Mouse (Mus musculus): ENCODE measurements around the gene Il17rd. TPM values are rescaled to one million over a fixed set of nuclear protein-coding genes. Genes with fewer than 3 reads are reported as not detected.

Il17rd gene
- polyA plus RNA-seq, 1 experiment from 2014 or later, result 3.0 TPM

DNA sequence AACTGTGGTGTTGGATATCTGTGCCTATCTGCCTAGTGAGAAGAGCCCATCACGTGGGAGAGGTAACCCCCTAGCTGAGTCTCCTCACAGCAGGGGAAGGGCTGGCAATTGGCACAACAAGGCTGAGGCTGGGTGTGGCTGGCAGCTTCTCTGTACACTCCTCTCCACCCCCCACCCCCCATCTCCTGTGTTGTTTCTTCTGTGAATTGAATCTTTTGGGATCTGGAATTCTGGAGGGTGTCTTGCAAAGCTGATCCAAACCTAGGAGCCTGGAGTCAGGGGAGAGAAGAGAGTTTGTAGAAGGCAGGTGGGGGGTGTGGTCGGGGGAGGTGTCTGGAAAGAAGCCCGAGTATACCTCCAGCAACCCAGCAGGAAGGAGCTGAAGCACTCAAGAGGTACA is 102.7 kb downstream of the Il17rd start:
- 0 out of 2 replicates have a peak overlapping the region, but pooled peaks have one; percentile 8 for H3K27ac ChIP-seq
- H3K9me3 ChIP-seq, result no peaks in the 10 kb centered on the region
- 19% methylated on average over 3 of the region's 3 CpGs for WGBS
- H3K4me1 ChIP-seq, result peaks cover 39% of the 10 kb centered on the region
- no peaks in the 10 kb centered on the region for H3K36me3 ChIP-seq
- DNase-seq (ENCODE audit: low spot score), result no peak
- no peaks in the 10 kb centered on the region for H3K27me3 ChIP-seq (ENCODE audit: insufficient read depth, poor library complexity, severe bottlenecking)
- H3K4me3 ChIP-seq, result no peak overlapping the region

DNA sequence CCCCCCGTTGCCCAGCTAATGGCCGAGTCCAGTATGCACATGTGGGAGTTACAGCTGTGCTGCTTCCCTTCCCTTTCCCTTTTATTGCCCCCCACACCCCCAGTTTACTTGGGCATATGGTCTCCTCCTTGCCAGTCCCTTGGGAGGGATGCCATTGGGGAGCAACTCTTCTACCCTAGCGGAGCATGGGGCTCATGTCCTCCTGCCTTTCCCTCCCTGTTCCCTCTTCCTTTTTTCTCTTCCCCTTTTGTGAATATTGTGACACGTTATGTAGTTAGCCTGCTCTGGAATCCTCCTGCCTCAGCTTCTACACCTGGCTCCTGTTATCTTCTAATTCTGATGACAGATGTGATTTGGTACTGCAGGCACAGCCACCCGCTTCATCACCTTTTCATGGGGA is 103.9 kb downstream of the Il17rd start:
- H3K4me3 ChIP-seq, result no peak overlapping the region
- no peaks in the 10 kb centered on the region for H3K36me3 ChIP-seq
- H3K27me3 ChIP-seq (ENCODE audit: insufficient read depth, poor library complexity, severe bottlenecking), result no peaks in the 10 kb centered on the region
- DNase-seq (ENCODE audit: low spot score), result no peak
- no peaks in the 10 kb centered on the region for H3K9me3 ChIP-seq
- peaks cover 47% of the 10 kb centered on the region for H3K4me1 ChIP-seq
- 85% methylated on average over 5 of the region's 5 CpGs for WGBS
- H3K27ac ChIP-seq, result no peak overlapping the region

GRCm38 (mm10) chr14:27145171-27146045 is 106.7 kb downstream of the Il17rd start:
- WGBS, result 39% methylated on average over 8 of the region's 8 CpGs
- Histone ChIP-seq H3K36me3 (no peaks in the 10 kb centered on the region), H3K27me3 (ENCODE audit: insufficient read depth, poor library complexity, severe bottlenecking) (no peaks in the 10 kb centered on the region), H3K27ac (peak overlapping the region; percentile 69; the same call in 1 of the 2 replicates), H3K4me1 (peaks cover 57% of the 10 kb centered on the region), H3K9me3 (no peaks in the 10 kb centered on the region), H3K4me3 (no peak overlapping the region)
- no peak for DNase-seq (ENCODE audit: low spot score)

DNA sequence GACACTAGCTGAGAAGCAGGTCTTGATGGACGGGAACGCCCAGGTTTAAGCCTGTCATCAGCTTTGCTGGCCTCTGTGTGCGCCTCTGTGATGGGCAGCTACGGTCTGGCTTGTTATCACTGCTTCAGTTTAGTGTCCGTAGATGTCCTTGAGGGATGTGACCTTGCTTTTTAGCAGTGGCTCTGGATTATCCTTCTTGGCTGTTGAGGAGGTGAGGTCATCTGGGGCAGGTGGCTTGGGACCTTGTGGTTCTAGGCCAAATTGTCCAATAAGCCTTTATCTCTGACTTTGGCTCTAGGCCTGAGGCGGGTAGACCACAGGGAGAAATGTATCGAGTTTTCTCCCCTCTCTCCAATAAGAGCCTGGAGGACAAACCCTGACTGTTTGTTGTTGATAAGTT is 109.0 kb downstream of the Il17rd start:
- H3K27ac ChIP-seq, result peak overlapping the region; percentile 42; the same call in 1 of the 2 replicates
- H3K9me3 ChIP-seq, result no peaks in the 10 kb centered on the region
- WGBS, result 48% methylated on average over 7 of the region's 7 CpGs
- H3K36me3 ChIP-seq, result no peaks in the 10 kb centered on the region
- H3K4me3 ChIP-seq, result no peak overlapping the region
- no peaks in the 10 kb centered on the region for H3K27me3 ChIP-seq (ENCODE audit: insufficient read depth, poor library complexity, severe bottlenecking)
- peaks cover 62% of the 10 kb centered on the region for H3K4me1 ChIP-seq
- DNase-seq (ENCODE audit: low spot score), result no peak

GRCm38 (mm10) chr14:27149401-27149800 is 110.7 kb downstream of the Il17rd start:
- no peaks in the 10 kb centered on the region for H3K36me3 ChIP-seq
- no peak overlapping the region for H3K4me3 ChIP-seq
- H3K27ac ChIP-seq, result 0 out of 2 replicates have a peak overlapping the region, but pooled peaks have one; percentile 77
- no peaks in the 10 kb centered on the region for H3K27me3 ChIP-seq (ENCODE audit: insufficient read depth, poor library complexity, severe bottlenecking)
- no peaks in the 10 kb centered on the region for H3K9me3 ChIP-seq
- WGBS, result 86% methylated on average over 5 of the region's 5 CpGs
- H3K4me1 ChIP-seq, result peaks cover 61% of the 10 kb centered on the region
- DNase-seq (ENCODE audit: low spot score), result no peak

GRCm38 (mm10) chr14:27150011-27150640 is 111.4 kb downstream of the Il17rd start:
- no peak for DNase-seq (ENCODE audit: low spot score)
- no peaks in the 10 kb centered on the region for H3K36me3 ChIP-seq
- peaks cover 61% of the 10 kb centered on the region for H3K4me1 ChIP-seq
- H3K27me3 ChIP-seq (ENCODE audit: insufficient read depth, poor library complexity, severe bottlenecking), result no peaks in the 10 kb centered on the region
- H3K27ac ChIP-seq, result peak overlapping the region; percentile 77
- no peaks in the 10 kb centered on the region for H3K9me3 ChIP-seq
- 19% methylated on average over 6 of the region's 6 CpGs for WGBS
- no peak overlapping the region for H3K4me3 ChIP-seq

DNA sequence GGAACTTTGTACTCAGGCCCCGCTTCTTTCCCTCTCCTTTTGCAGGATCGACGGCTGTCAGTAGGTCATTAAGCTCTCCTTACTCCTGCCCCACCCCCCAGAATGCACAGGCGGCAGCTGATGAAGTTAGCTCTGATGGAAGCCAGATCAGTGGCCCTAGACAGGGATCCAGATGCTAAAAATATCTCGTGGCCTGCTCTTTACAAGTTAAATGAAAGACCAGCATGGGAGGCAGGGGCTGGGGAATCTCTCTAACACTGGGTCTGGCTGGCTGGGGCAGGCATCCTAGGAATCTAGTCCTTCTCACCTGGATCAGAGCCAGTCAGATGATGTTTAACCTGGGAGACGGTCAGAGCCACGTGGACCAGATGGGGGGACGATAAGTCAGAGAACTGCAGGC is 112.7 kb downstream of the Il17rd start:
- DNase-seq (ENCODE audit: low spot score), result peak; percentile 89
- Histone ChIP-seq H3K27ac (peak overlapping the region; percentile 85), H3K4me3 (0 out of 2 replicates have a peak overlapping the region, but pooled peaks have one; percentile 15), H3K27me3 (ENCODE audit: insufficient read depth, poor library complexity, severe bottlenecking) (0 out of 2 replicates have a peak, but pooled peaks cover under 1% of the 10 kb centered on the region), H3K36me3 (no peaks in the 10 kb centered on the region), H3K9me3 (no peaks in the 10 kb centered on the region), H3K4me1 (peaks cover 54% of the 10 kb centered on the region)
- whole genome bisulfite sequencing, result 11% methylated on average over 8 of the region's 8 CpGs

- DNase-seq (ENCODE audit: low spot score), result no peak
- Histone ChIP-seq H3K4me1 (peaks cover 54% of the 10 kb centered on the region), H3K27ac (no peak overlapping the region), H3K36me3 (no peaks in the 10 kb centered on the region), H3K9me3 (no peaks in the 10 kb centered on the region), H3K4me3 (no peak overlapping the region), H3K27me3 (ENCODE audit: insufficient read depth, poor library complexity, severe bottlenecking) (0 out of 2 replicates have a peak, but pooled peaks cover 4% of the 10 kb centered on the region)
- WGBS, result 67% methylated on average over 6 of the region's 6 CpGs
Observed at GRCm38 (mm10) chr14:27155088-27155487, 116.3 kb downstream of the Il17rd start.

DNA sequence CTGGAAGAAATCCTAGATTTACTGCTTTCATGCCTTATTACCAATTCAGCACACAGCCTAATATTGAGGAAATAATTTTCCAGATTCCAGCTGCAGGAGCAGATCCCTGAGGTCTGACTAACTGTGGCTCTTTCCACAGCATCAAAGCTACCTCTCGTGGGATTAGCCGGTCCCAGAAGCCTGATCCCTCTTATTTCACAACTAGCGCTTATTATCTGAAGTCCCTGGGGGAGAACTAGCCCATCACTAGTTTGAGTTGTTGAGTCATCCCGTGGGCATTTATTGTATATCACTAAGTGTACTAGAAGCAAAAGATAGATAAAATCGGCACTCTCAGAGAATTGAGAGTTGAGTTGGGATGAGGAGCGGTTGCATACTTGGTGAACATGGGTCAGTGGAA is 117.3 kb downstream of the Il17rd start:
- peaks cover 13% of the 10 kb centered on the region for H3K27me3 ChIP-seq (ENCODE audit: insufficient read depth, poor library complexity, severe bottlenecking)
- 72% methylated on average over 6 of the region's 6 CpGs for WGBS

More for the DNA sequence above, 117.3 kb downstream of the Il17rd start:
- Histone ChIP-seq H3K9me3 (no peaks in the 10 kb centered on the region), H3K36me3 (no peaks in the 10 kb centered on the region), H3K4me1 (peaks cover 44% of the 10 kb centered on the region), H3K4me3 (no peak overlapping the region), H3K27ac (no peak overlapping the region)
- DNase-seq (ENCODE audit: low spot score), result no peak

Other genes with a start within 250 kb of the Il17rd start
- gene Asb14, start 144.4 kb upstream of the Il17rd start, polyA plus RNA-seq (2016; fragmentation: Nextera tagmentation; extraction: Ambion mirVana), result 0.23 TPM in 1 of 2 replicates, not detected in the other
- 26.3 and 29.7 TPM in 2 replicates for gene Appl1, start 67.7 kb upstream of the Il17rd start, polyA plus RNA-seq (2016; fragmentation: Nextera tagmentation; extraction: Ambion mirVana)
- 1.5 and 1.9 TPM in 2 replicates for gene Hesx1, start 44.5 kb upstream of the Il17rd start, polyA plus RNA-seq (2016; fragmentation: Nextera tagmentation; extraction: Ambion mirVana)
- 8.6 and 13.0 TPM in 2 replicates for gene Arhgef3, start 76.0 kb downstream of the Il17rd start, polyA plus RNA-seq (2016; fragmentation: Nextera tagmentation; extraction: Ambion mirVana)

All from heart, embryonic 10.5 days (tissue).